Mouse (Mus musculus) kidney, adult 2 months (tissue): Measurements from ENCODE around the gene Setd2.

Source experiments
- CTCF ChIP-seq: fragments of 200-500 bp; conservative IDR thresholded peaks from 2 replicates; pipeline ENCODE4 v1.5.1; 2011; ENCODE audit warnings: low read depth, mild to moderate bottlenecking, control low read depth, low read length, moderate library complexity, mixed read lengths; ENCODE audit not compliant: insufficient read depth, insufficient read length
- POLR2A ChIP-seq: fragments of 200-500 bp; IDR thresholded peaks from one replicate; pipeline ENCODE4 v1.6.1; 2011; ENCODE audit warnings: low read depth, low read length, control low read depth

- no peak for TF ChIP-seq POLR2A
- TF ChIP-seq CTCF = no peak
Observed at GRCm38 (mm10) chr9:110624361-110625166, 92.2 kb downstream of the Setd2 start, which contains the start of gene Nradd.
